Mouse (Mus musculus) embryonic fibroblast, embryonic 13.5 days (primary cell): ENCODE measurements at regions not wholly inside any gene's neighbourhood (a gene's known extent, or its start where the extent isn't known, plus 50 kb on each side); places are given as distances from the start of the nearest gene placed in this dataset.

ENCODE experiments used
- CTCF ChIP-seq: IDR thresholded peaks from 2 replicates; pipeline ENCODE4 v1.5.1; 2011; ENCODE audit warnings: mild to moderate bottlenecking, control low read depth, low read length, moderate library complexity, borderline replicate concordance; ENCODE audit not compliant: insufficient read depth
- POLR2A ChIP-seq: IDR thresholded peaks from 2 replicates; pipeline ENCODE4 v1.6.1; 2011; ENCODE audit warnings: low read depth, mild to moderate bottlenecking, control low read depth, low read length, moderate library complexity

DNA sequence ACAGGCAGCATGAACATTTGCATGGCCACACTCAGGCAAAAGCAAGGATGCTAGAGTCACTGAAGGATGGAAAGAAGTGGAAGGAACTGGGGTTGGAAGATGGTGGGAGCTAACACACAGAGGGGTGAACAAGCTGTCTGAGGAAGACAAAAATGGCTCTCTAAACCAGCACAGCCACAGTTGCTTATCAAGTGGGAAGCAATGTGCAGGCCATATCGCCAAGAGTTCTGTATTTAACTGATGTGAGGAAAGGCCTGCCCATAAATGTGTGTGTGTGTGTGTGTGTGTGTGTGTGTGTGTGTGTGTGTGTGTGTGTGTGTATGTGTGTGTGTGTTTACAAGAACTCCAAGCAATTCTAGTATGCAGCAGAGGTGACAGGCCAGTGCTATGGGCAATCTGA, 236.9 kb upstream of the Gm10192 start:
- no peak for TF ChIP-seq CTCF
- no peak for TF ChIP-seq POLR2A
